Mouse (Mus musculus) hindbrain, embryonic 12.5 days (tissue): ENCODE results near the gene Mycl. TPM values are rescaled to one million over a fixed set of nuclear protein-coding genes. Genes with fewer than 3 reads are reported as not detected.
"Not testable (repeated sequence)": the region's sequence is repeated elsewhere in the genome, so short reads cannot be mapped to it uniquely, and the experiment has no call there.

Experiments used
- ATAC-seq: fragments of 200-750 bp; cut with Nextera tagmentation; 2 replicates; pipeline ENCODE4 v1.8.0; 2017; ENCODE audit warnings: moderate TSS enrichment; ENCODE audit not compliant: low FRiP score
- H3K27ac ChIP-seq: fragments of 300-500 bp; sonication (generic); 2 replicates; pipeline ENCODE4 v1.5.1; 2016; ENCODE audit warnings: mild to moderate bottlenecking
- H3K27me3 ChIP-seq: fragments of 300-500 bp; sonication (generic); 2 replicates; pipeline ENCODE4 v1.6.1; 2016; ENCODE audit warnings: mild to moderate bottlenecking
- H3K36me3 ChIP-seq: fragments of 300-500 bp; sonication (generic); 2 replicates; pipeline ENCODE4 v1.6.1; 2016; ENCODE audit warnings: mild to moderate bottlenecking
- H3K4me1 ChIP-seq: fragments of 300-500 bp; sonication (generic); 2 replicates; pipeline ENCODE4 v1.6.1; 2016
- H3K4me2 ChIP-seq: fragments of 300-500 bp; sonication (generic); replicated peaks from 2 replicates; pipeline ENCODE4 v1.6.1; 2016; ENCODE audit warnings: mild to moderate bottlenecking
- H3K4me3 ChIP-seq: fragments of 300-500 bp; sonication (generic); 2 replicates; pipeline ENCODE4 v1.5.1; 2016; ENCODE audit warnings: mild to moderate bottlenecking
- H3K9ac ChIP-seq: fragments of 300-500 bp; sonication (generic); 2 replicates; pipeline ENCODE4 v1.6.1; 2016; ENCODE audit warnings: mild to moderate bottlenecking, moderate library complexity
- H3K9me3 ChIP-seq: fragments of 300-500 bp; sonication (generic); replicated peaks from 2 replicates; pipeline ENCODE4 v1.6.1; 2016; ENCODE audit warnings: mild to moderate bottlenecking
- WGBS: fragments of 180-500 bp; shearing (Covaris S2); methylation state at CpG from one replicate; pipeline ENCODE4 v1.1.7; 2016; 5-methylcytosine and 5-hydroxymethylcytosine counted together
- polyA plus RNA-seq: library from polyadenylated mRNA; unstranded; fragments of >200 nt; fragmentation: Nextera tagmentation; extraction: Ambion mirVana; gene quantifications from 2 replicates; pipeline ENCODE4 v1.2.1, GENCODE M21; 2016

Gene Mycl
- polyA plus RNA-seq, 1 experiment from 2014 or later = 103 TPM

DNA sequence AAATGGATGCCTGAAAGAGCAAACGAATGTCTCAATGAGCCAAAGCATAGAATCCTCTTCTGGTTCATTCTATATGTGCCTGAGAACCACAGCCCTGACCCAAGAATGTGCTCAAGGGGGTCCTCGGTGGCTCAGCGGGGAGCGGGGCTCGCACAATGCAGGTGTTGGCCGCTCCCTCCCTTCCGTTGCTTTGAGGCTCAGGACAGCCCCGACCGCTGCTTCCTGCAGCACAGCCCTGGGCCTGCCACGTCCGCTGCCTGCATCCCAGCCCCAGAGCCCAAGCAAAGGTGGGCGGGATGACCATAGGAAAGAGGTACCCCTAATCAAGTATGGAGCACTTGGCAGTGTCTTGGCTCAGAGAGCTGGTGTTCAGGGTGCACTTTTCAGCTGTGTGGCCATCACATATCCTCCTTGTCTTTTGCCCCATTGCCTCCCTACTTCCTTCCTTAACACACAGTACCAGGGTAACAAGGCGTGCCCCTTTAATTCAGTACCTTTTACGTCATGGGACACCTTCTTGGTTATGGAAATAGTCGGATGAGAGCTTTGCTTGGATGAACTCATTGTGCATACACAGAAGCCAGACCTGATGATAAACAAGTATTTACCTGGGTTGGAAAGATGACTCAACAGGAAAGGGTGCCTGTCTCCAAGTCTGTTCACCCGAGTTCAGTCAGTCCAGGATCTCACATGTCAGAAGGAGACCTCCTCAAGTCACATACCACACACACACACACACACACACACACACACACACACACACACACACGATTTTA is 11.8 kb upstream of the Mycl start:
- no peak for ATAC-seq
- H3K27me3 ChIP-seq = peaks cover 22% of the 10 kb centered on the region
- H3K4me2 ChIP-seq = peak overlapping the region; percentile 39
- 28% methylated on average over 17 of the region's 17 CpGs for WGBS
- H3K36me3 ChIP-seq = no peaks in the 10 kb centered on the region
- no peaks in the 10 kb centered on the region for H3K9me3 ChIP-seq
- H3K4me1 ChIP-seq = 0 out of 2 replicates have a peak, but pooled peaks cover 6% of the 10 kb centered on the region
- no peak overlapping the region for H3K4me3 ChIP-seq
- no peak overlapping the region for H3K9ac ChIP-seq
- H3K27ac ChIP-seq = no peak overlapping the region

DNA sequence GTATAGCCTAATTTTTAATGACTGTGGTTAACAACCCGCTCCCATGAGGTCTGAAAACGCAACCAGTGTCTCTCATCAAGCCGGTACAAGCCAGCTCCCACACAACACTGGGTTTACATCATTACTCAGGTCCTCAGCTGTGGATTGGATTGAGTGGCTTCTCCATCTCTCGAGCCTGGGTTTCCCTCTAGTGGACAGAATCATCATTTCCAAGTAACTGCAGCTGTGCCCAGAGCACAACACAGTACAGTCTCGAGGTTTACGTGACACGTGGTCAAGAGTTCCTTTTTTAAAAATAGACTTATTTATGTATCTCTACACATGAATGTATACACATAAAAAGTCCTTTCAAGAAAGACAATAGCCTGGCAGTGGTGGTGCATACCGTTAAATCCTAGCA is 10.3 kb upstream of the Mycl start:
- Histone ChIP-seq H3K36me3 (no peaks in the 10 kb centered on the region), H3K4me1 (0 out of 2 replicates have a peak, but pooled peaks cover 6% of the 10 kb centered on the region), H3K9me3 (no peaks in the 10 kb centered on the region), H3K4me2 (no peak overlapping the region), H3K27ac (no peak overlapping the region), H3K27me3 (peaks cover 22% of the 10 kb centered on the region), H3K9ac (no peak overlapping the region), H3K4me3 (no peak overlapping the region)
- WGBS = 43% methylated on average over 8 of the region's 8 CpGs
- peak; percentile 87 for ATAC-seq

DNA sequence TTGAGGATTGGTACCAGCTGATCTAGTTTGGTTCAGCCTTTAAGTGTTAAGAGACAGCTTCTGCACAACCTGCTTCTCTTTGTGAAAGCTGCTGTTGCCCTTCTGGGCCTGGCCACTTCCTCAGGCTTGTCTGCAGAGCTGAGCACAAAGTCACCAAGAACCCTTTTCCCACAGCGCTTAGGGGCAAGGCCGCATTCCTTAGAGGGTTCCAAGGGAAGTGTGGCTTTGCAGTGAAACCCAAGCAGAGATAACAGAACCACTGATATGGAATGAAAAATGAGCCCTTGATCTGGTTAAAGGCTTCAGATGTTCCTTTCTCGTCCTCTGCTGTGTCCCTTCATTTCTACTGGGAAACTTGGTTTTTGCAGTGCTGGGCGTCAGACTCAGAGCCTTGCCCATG is 8.0 kb upstream of the Mycl start:
- Histone ChIP-seq H3K27ac (no peak overlapping the region), H3K36me3 (no peaks in the 10 kb centered on the region), H3K4me1 (0 out of 2 replicates have a peak, but pooled peaks cover 6% of the 10 kb centered on the region), H3K27me3 (peaks cover 17% of the 10 kb centered on the region), H3K9me3 (no peaks in the 10 kb centered on the region; the same call in 1 of the 2 replicates), H3K9ac (no peak overlapping the region), H3K4me2 (no peak overlapping the region), H3K4me3 (no peak overlapping the region)
- ATAC-seq = no peak
- WGBS = 87% methylated on average over 4 of the region's 4 CpGs

DNA sequence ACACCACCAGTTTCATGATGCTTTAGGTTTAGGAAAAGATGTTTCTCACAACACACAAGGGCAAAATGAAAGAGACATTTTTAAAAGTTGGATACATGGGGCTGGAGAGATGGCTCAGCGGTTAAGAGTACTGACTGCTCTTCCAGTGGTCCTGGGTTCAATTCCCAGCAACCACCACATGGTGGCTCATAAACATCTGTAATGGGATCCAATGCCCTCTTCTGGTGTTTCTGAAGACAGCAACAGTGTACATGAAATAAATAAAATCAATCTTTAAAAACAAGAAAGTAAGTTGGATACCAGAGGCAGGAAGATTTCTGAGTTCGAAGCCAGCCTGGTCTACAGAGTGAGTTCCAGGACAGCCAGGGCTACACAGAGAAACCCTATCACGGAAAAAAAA is 7.4 kb upstream of the Mycl start:
- H3K4me1 ChIP-seq, ATAC-seq, H3K9me3 ChIP-seq, H3K27ac ChIP-seq, H3K9ac ChIP-seq, H3K4me3 ChIP-seq, H3K36me3 ChIP-seq, H3K4me2 ChIP-seq: not testable (repeated sequence)
- peaks cover 16% of the 10 kb centered on the region for H3K27me3 ChIP-seq
- WGBS = 41% methylated on average over 3 of the region's 3 CpGs

DNA sequence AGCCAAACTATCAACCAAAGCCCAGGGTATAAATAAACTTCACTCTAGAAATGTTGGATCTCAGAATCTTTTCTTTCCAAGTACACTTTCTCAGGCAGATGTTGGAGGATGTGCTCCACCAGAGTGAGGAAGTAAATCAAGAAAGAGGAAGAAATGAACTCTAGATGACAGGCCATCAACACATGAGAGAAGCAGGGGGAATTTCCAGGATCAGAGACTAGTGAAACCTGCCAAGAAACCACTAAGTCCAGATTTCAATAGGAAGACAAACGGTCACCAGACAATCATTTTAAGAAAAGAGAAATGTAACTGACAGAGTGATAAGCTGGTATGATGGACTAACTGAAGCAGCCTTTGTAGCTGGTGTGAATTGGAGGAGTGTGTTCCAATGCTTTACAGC is 4.3 kb upstream of the Mycl start:
- no peak overlapping the region for H3K4me2 ChIP-seq
- ATAC-seq = no peak
- H3K36me3 ChIP-seq = no peaks in the 10 kb centered on the region
- H3K4me3 ChIP-seq = no peak overlapping the region
- no peak overlapping the region for H3K27ac ChIP-seq
- WGBS = 79% methylated on average over 1 of the region's 1 CpGs
- no peaks in the 10 kb centered on the region; the same call in 1 of the 2 replicates for H3K9me3 ChIP-seq
- no peak overlapping the region for H3K9ac ChIP-seq
- H3K4me1 ChIP-seq = peaks cover 4% of the 10 kb centered on the region; the same call in 1 of the 2 replicates
- H3K27me3 ChIP-seq = no peaks in the 10 kb centered on the region

DNA sequence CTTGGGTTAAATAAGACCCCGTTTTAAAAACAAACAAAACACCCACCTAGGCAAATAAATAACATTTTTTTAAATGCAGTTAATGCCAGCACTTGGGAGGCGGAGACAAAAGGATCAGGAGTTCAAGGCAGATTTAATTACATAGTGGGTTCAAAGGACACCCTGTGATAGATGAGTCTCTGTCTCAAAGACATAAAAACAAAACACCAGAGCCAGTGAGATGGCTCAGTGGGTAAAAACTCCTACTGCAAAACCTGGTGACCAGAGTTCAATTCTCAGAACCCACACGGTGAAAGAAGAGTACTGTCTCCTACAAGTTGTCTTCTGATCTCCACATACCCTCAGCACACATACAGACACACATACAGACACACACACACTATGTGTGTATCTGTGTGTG is 3.2 kb upstream of the Mycl start:
- peaks cover 5% of the 10 kb centered on the region for H3K4me1 ChIP-seq
- H3K9ac ChIP-seq = no peak overlapping the region
- no peaks in the 10 kb centered on the region for H3K36me3 ChIP-seq
- no peak for ATAC-seq
- no peaks in the 10 kb centered on the region for H3K27me3 ChIP-seq
- 63% methylated on average over 3 of the region's 3 CpGs for WGBS
- H3K9me3 ChIP-seq = no peaks in the 10 kb centered on the region; the same call in 1 of the 2 replicates
- H3K27ac ChIP-seq = no peak overlapping the region
- no peak overlapping the region for H3K4me3 ChIP-seq
- H3K4me2 ChIP-seq = no peak overlapping the region

DNA sequence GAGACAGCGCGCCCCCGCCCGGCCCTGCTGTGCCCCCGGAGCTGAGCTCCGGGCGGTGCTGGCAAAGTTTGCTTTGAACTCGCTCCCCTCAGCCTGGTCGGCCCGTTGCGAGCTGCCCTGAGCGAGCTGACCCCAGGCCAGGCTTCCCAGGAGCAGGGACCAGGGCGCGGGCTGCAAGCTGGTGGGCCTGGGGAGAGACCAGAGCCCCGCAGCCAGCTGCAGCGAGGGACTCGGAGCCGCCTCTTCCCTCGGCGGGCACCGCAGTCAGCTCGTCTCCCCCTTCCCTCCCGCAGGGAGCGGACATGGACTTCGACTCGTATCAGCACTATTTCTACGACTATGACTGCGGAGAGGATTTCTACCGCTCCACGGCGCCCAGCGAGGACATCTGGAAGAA is 767 bp downstream of the Mycl start:
- peak overlapping the region; percentile 80 for H3K4me3 ChIP-seq
- H3K27ac ChIP-seq = peak overlapping the region; percentile 96
- no peaks in the 10 kb centered on the region for H3K9me3 ChIP-seq
- peak overlapping the region; percentile 93 for H3K9ac ChIP-seq
- under 1% methylated on average over 32 of the region's 32 CpGs for WGBS
- ATAC-seq = no peak; the same call in 1 of the 2 replicates
- H3K4me2 ChIP-seq = peak overlapping the region; percentile 82
- peaks cover 7% of the 10 kb centered on the region for H3K36me3 ChIP-seq
- no peaks in the 10 kb centered on the region for H3K27me3 ChIP-seq
- H3K4me1 ChIP-seq = peaks cover 36% of the 10 kb centered on the region

DNA sequence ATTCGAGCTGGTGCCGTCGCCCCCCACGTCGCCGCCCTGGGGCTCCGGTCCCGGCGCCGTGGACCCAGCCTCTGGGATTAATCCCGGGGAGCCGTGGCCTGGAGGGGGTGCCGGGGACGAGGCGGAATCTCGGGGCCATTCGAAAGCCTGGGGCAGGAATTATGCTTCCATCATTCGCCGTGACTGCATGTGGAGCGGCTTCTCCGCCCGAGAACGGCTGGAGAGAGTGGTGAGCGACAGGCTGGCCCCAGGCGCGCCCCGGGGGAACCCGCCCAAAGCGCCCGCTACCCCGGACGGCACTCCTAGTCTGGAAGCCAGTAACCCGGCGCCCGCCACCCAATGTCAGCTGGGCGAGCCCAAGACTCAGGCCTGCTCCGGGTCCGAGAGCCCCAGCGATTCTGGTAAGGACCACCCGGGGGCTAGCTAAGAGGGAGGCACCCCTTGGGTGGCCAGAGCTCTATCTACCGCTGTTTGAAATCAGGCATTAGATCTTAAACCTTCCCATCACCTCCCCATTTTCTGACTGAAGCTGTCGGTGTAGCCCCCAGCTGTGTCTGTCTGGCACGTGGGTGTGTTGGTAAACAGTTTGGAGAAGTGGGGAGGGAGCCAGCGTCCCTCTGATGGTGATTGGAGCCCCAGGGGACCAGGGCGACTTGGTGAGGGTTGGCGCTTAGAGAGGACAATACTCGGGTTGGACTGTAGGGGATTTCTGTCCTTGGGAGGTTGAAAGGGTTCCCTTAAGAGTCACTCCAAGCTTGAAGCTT is 1.3 kb downstream of the Mycl start:
- WGBS = under 1% methylated on average over 47 of the region's 47 CpGs
- Histone ChIP-seq H3K9ac (peak overlapping the region; percentile 93), H3K27ac (peak overlapping the region; percentile 96), H3K36me3 (peaks cover 13% of the 10 kb centered on the region), H3K4me1 (peaks cover 41% of the 10 kb centered on the region), H3K27me3 (no peaks in the 10 kb centered on the region), H3K9me3 (no peaks in the 10 kb centered on the region), H3K4me3 (peak overlapping the region; percentile 80), H3K4me2 (peak overlapping the region; percentile 82)
- peak; percentile 7; the same call in 1 of the 2 replicates for ATAC-seq

DNA sequence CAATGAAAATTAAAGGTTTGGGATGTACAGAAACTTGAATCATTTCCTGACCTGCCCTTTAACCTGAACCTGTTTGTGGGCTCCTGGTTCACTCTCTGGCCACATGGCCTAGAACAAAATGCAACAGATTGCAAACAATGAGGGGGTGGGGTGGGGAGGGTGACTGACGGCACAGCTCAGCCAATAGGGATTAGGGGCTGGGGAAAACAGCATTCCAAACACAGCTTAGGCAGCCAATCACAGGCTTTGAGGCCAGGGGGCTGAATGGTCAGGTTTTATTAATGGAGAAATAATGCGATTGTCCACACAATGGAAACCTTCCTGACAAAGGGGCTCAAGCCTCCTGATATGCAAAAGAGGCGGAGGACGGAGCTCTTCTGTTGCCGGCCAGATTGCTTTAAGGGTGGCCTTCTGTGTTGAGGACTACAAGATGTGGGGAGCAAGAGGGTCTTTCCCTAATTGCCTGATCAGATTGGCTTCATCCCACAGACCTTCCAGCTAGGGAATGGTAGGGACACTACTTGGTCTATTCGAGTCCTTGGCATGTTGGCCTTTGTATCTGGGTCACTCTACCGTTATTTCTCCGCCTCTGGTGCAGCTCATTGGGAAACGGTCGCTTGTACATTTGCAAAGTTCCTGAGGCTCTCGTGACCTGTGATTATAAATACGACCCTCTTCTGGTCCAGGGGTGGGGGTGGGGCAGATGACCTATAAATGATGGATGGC is 3.2 kb downstream of the Mycl start:
- Histone ChIP-seq H3K36me3 (peaks cover 23% of the 10 kb centered on the region), H3K4me2 (peak overlapping the region; percentile 82), H3K27ac (peak overlapping the region; percentile 96), H3K27me3 (no peaks in the 10 kb centered on the region), H3K4me3 (peak overlapping the region; percentile 80), H3K4me1 (peaks cover 52% of the 10 kb centered on the region), H3K9ac (peak overlapping the region; percentile 52), H3K9me3 (no peaks in the 10 kb centered on the region)
- ATAC-seq = peak; percentile 70
- WGBS = 8% methylated on average over 12 of the region's 12 CpGs

DNA sequence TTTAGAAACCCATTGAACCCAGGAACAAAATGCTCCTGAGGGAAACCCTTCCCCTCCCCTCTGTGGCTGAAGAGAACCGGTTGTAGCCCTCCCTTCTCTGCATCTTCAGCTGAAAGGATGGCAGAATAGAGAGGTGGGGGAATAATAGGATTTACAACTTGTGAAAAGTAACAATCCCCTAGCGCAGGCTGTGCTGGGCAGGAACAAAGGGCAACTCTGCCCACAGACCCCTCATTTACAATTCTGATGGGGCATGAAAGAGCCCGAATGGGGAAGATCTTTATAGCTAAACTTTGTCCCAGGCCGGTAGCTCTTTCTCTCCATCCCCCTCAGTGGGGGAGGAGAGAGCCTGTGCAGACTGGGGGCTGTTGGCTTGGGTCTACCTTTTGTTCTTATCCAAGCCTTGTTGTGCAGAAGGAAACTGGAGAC is 3.8 kb downstream of the Mycl start:
- peak; percentile 45 for ATAC-seq
- no peaks in the 10 kb centered on the region for H3K27me3 ChIP-seq
- H3K4me3 ChIP-seq = peak overlapping the region; percentile 80
- peak overlapping the region; percentile 52 for H3K9ac ChIP-seq
- no peaks in the 10 kb centered on the region for H3K9me3 ChIP-seq
- H3K4me1 ChIP-seq = peaks cover 52% of the 10 kb centered on the region
- H3K27ac ChIP-seq = peak overlapping the region; percentile 93
- H3K36me3 ChIP-seq = peaks cover 23% of the 10 kb centered on the region
- whole genome bisulfite sequencing = 1% methylated on average over 4 of the region's 4 CpGs
- H3K4me2 ChIP-seq = peak overlapping the region; percentile 82

DNA sequence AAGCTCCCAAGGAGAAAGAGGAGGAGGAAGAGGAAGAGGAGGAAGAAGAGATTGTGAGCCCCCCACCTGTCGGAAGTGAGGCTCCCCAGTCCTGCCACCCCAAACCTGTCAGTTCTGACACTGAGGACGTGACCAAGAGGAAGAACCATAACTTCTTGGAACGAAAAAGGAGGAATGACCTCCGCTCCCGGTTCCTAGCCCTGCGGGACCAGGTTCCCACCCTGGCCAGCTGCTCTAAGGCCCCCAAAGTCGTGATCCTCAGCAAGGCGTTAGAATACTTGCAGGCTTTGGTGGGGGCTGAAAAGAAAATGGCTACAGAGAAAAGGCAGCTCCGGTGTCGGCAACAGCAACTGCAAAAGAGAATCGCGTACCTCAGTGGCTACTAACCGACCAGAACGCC is 4.7 kb downstream of the Mycl start:
- no peak for ATAC-seq
- peak overlapping the region; percentile 80 for H3K4me3 ChIP-seq
- no peaks in the 10 kb centered on the region for H3K27me3 ChIP-seq
- H3K9ac ChIP-seq = peak overlapping the region; percentile 52
- 33% methylated on average over 14 of the region's 14 CpGs for WGBS
- H3K4me1 ChIP-seq = peaks cover 53% of the 10 kb centered on the region
- H3K4me2 ChIP-seq = peak overlapping the region; percentile 82
- H3K9me3 ChIP-seq = no peaks in the 10 kb centered on the region
- peaks cover 23% of the 10 kb centered on the region for H3K36me3 ChIP-seq
- peak overlapping the region; percentile 93 for H3K27ac ChIP-seq
